Mouse (Mus musculus): ENCODE measurements at regions not wholly inside any gene's neighbourhood (a gene's known extent, or its start where the extent isn't known, plus 50 kb on each side); places are given as distances from the start of the nearest gene placed in this dataset.
A peak's percentile ranks its signal among the peaks of the same experiment; 100 is the strongest.

GRCm38 (mm10) chr1:76491187-76491586, 945.1 kb downstream of the Slc4a3 start:
- DNase-seq (ENCODE audit: low spot score): no peak

- DNase-seq (ENCODE audit: low spot score): no peak
Observed at GRCm38 (mm10) chr1:76505150-76505549, 959.1 kb downstream of the Slc4a3 start.

- DNase-seq (ENCODE audit: low spot score): no peak
Observed at GRCm38 (mm10) chr1:76508821-76509220, 962.8 kb downstream of the Slc4a3 start.

- no peak for DNase-seq (ENCODE audit: low spot score)
Observed at GRCm38 (mm10) chr1:76509486-76509885, 963.4 kb downstream of the Slc4a3 start.

GRCm38 (mm10) chr1:76512156-76512555, 966.1 kb downstream of the Slc4a3 start:
- DNase-seq (ENCODE audit: low spot score): no peak

GRCm38 (mm10) chr1:76513490-76513889, 967.4 kb downstream of the Slc4a3 start:
- DNase-seq (ENCODE audit: low spot score): no peak

GRCm38 (mm10) chr1:76529531-76529930, 983.5 kb downstream of the Slc4a3 start:
- DNase-seq (ENCODE audit: low spot score): no peak

GRCm38 (mm10) chr1:76530342-76530741, 984.3 kb downstream of the Slc4a3 start:
- no peak for DNase-seq (ENCODE audit: low spot score)

- no peak for DNase-seq (ENCODE audit: low spot score)
Observed at GRCm38 (mm10) chr1:76535522-76535956, 979.3 kb downstream of the Epha4 start.

GRCm38 (mm10) chr1:76540529-76540928, 974.4 kb downstream of the Epha4 start:
- DNase-seq (ENCODE audit: low spot score): no peak

GRCm38 (mm10) chr1:76550876-76551275, 964.0 kb downstream of the Epha4 start:
- DNase-seq (ENCODE audit: low spot score): peak; percentile 36

- no peak for DNase-seq (ENCODE audit: low spot score)
Observed at GRCm38 (mm10) chr1:76559441-76559840, 955.4 kb downstream of the Epha4 start.

GRCm38 (mm10) chr1:76575487-76575886, 939.4 kb downstream of the Epha4 start:
- no peak for DNase-seq (ENCODE audit: low spot score)

GRCm38 (mm10) chr1:76585921-76586320, 929.0 kb downstream of the Epha4 start:
- no peak for DNase-seq (ENCODE audit: low spot score)

- no peak for DNase-seq (ENCODE audit: low spot score)
Observed at GRCm38 (mm10) chr1:76625831-76626230, 889.1 kb downstream of the Epha4 start.

- no peak for DNase-seq (ENCODE audit: low spot score)
Observed at GRCm38 (mm10) chr1:76629861-76630260, 885.0 kb downstream of the Epha4 start.

- no peak for DNase-seq (ENCODE audit: low spot score)
Observed at GRCm38 (mm10) chr1:76634071-76634470, 880.8 kb downstream of the Epha4 start.

- DNase-seq (ENCODE audit: low spot score): no peak
Observed at GRCm38 (mm10) chr1:76637268-76638009, 877.4 kb downstream of the Epha4 start.

GRCm38 (mm10) chr1:76638010-76638400, 876.9 kb downstream of the Epha4 start:
- no peak for DNase-seq (ENCODE audit: low spot score)

- DNase-seq (ENCODE audit: low spot score): no peak
Observed at GRCm38 (mm10) chr1:76641181-76641711, 873.6 kb downstream of the Epha4 start.

- no peak for DNase-seq (ENCODE audit: low spot score)
Observed at GRCm38 (mm10) chr1:76642703-76643102, 872.2 kb downstream of the Epha4 start.

GRCm38 (mm10) chr1:76644895-76645294, 870.0 kb downstream of the Epha4 start:
- DNase-seq (ENCODE audit: low spot score): no peak

GRCm38 (mm10) chr1:76654826-76655225, 860.1 kb downstream of the Epha4 start:
- no peak for DNase-seq (ENCODE audit: low spot score)

- DNase-seq (ENCODE audit: low spot score): peak; percentile 14
Observed at GRCm38 (mm10) chr1:76658228-76658627, 856.7 kb downstream of the Epha4 start.

All from testis, postnatal 14 days (tissue).